Mouse (Mus musculus) hindbrain, embryonic 11.5 days (tissue): Measurements from ENCODE around the gene Mob2. TPM values are rescaled to one million over a fixed set of nuclear protein-coding genes. Genes with fewer than 3 reads are reported as not detected.

Experiments
- ATAC-seq: fragments of 200-750 bp; cut with Nextera tagmentation; 2 replicates; pipeline ENCODE4 v1.8.0; 2017; ENCODE audit warnings: mild to moderate bottlenecking, moderate TSS enrichment, moderate library complexity; ENCODE audit not compliant: low FRiP score
- DNase-seq: peaks from one replicate; pipeline ENCODE4 v3.0.0-alpha.2; 2015; ENCODE audit warnings: low spot score
- H3K27ac ChIP-seq: fragments of 300-500 bp; sonication (generic); 2 replicates; pipeline ENCODE4 v1.5.1; 2014; ENCODE audit warnings: mild to moderate bottlenecking, low read depth, low read length
- H3K27me3 ChIP-seq: fragments of 300-500 bp; sonication (generic); 2 replicates; pipeline ENCODE4 v1.6.1; 2014; ENCODE audit warnings: mild to moderate bottlenecking, low read length, moderate library complexity, mixed read lengths; ENCODE audit not compliant: control insufficient read depth, insufficient read depth
- H3K36me3 ChIP-seq: fragments of 300-500 bp; sonication (generic); 2 replicates; pipeline ENCODE4 v1.6.1; 2014; ENCODE audit warnings: mild to moderate bottlenecking, low read length, moderate library complexity, mixed read lengths; ENCODE audit not compliant: control insufficient read depth, insufficient read depth
- H3K4me1 ChIP-seq: fragments of 300-500 bp; sonication (generic); replicated peaks from 2 replicates; pipeline ENCODE4 v1.6.1; 2014; ENCODE audit warnings: low read length, mixed read lengths; ENCODE audit not compliant: control insufficient read depth, insufficient read depth
- H3K4me2 ChIP-seq: fragments of 300-500 bp; sonication (generic); replicated peaks from 2 replicates; pipeline ENCODE4 v1.6.1; 2014; ENCODE audit warnings: mild to moderate bottlenecking, low read depth, low read length
- H3K4me3 ChIP-seq: fragments of 300-500 bp; sonication (generic); 2 replicates; pipeline ENCODE4 v1.5.1; 2014; ENCODE audit warnings: low read depth, low read length
- H3K9ac ChIP-seq: fragments of 300-500 bp; sonication (generic); 2 replicates; pipeline ENCODE4 v1.6.1; 2014; ENCODE audit warnings: low read depth, low read length
- H3K9me3 ChIP-seq: fragments of 300-500 bp; sonication (generic); 2 replicates; pipeline ENCODE4 v1.6.1; 2016; ENCODE audit warnings: low read length; ENCODE audit not compliant: control insufficient read depth
- WGBS: fragments of 180-500 bp; shearing (Covaris S2); extraction: QIAGEN DNeasy Blood & Tissue Kit; methylation state at CpG from one replicate; pipeline ENCODE4 v1.1.7; 2014; 5-methylcytosine and 5-hydroxymethylcytosine counted together
- polyA plus RNA-seq: library from polyadenylated mRNA; unstranded; fragments of >200 nt; fragmentation: Nextera tagmentation; extraction: Ambion mirVana; gene quantifications from 2 replicates; pipeline ENCODE4 v1.2.1, GENCODE M21; 2014

The Mob2 gene
- polyA plus RNA-seq, 1 experiment from 2014 or later: 53.3 TPM

DNA sequence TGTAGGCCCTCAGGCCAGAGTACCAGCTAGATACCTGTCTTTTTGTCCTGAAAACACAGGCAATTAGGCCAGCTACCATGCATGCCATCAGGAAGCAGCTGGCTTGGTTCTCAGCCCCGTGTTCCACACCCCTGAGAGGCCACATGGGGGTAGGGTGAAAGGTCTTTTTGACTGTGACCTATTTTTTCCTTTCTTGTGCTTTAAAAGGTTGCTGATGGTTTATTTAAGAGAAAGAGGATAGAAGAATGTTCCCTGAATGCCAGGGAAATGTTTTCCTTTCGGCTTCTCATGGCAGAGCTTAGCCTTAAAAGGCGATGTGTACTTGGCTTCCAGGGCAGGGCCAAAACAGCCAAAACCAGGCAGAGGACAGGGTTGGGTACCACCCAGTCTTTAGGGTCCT lies 40.0 kb downstream of the Mob2 start:
- H3K27me3 ChIP-seq: no peaks in the 10 kb centered on the region
- no peak overlapping the region for H3K4me2 ChIP-seq
- H3K36me3 ChIP-seq: no peaks in the 10 kb centered on the region
- ATAC-seq (no peak), DNase-seq (no peak)
- no peak overlapping the region for H3K9ac ChIP-seq
- no peaks in the 10 kb centered on the region for H3K4me1 ChIP-seq
- H3K27ac ChIP-seq: no peak overlapping the region
- H3K4me3 ChIP-seq: no peak overlapping the region
- WGBS: 61% methylated on average over 3 of the region's 3 CpGs
- H3K9me3 ChIP-seq: no peaks in the 10 kb centered on the region

- Histone ChIP-seq H3K27ac (no peak overlapping the region), H3K27me3 (no peaks in the 10 kb centered on the region), H3K4me2 (no peak overlapping the region), H3K36me3 (no peaks in the 10 kb centered on the region), H3K4me3 (no peak overlapping the region), H3K9ac (no peak overlapping the region), H3K9me3 (no peaks in the 10 kb centered on the region), H3K4me1 (no peaks in the 10 kb centered on the region)
- ATAC-seq (no peak), DNase-seq (no peak)
- WGBS: 65% methylated on average over 2 of the region's 2 CpGs
Observed at GRCm38 (mm10) chr7:142019699-142020098, 41.2 kb downstream of the Mob2 start.

DNA sequence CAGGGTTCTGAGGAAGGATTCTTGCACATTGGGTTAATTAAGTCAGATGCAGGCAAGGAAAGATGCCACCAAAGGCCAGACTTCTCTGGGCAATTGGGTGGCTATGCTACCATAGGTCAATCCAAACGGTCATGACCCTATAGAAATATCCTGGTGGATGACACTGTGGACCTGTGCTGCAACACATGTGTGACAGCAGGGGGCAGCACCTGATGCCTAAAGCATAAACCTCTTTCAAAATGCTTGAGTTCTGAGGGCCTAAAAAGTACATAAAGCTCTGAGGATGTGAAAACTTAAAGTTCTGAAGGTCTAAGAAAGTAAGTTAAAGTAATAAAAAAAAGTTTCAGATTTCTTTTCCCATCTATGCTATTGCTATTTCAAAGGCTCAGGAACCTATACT lies 44.3 kb downstream of the Mob2 start:
- Histone ChIP-seq H3K27me3 (no peaks in the 10 kb centered on the region), H3K9me3 (no peaks in the 10 kb centered on the region), H3K36me3 (no peaks in the 10 kb centered on the region), H3K9ac (no peak overlapping the region), H3K4me1 (no peaks in the 10 kb centered on the region), H3K4me2 (no peak overlapping the region), H3K4me3 (no peak overlapping the region), H3K27ac (no peak overlapping the region)
- no peak for ATAC-seq
- peak; percentile 49 for DNase-seq
- WGBS: 62% methylated on average over 1 of the region's 1 CpGs

GRCm38 (mm10) chr7:142001597-142002340 lies 59.1 kb downstream of the Mob2 start:
- no peak overlapping the region for H3K4me3 ChIP-seq
- no peaks in the 10 kb centered on the region for H3K27me3 ChIP-seq
- 84% methylated on average over 19 of the region's 22 CpGs for WGBS
- no peak overlapping the region for H3K27ac ChIP-seq
- no peak overlapping the region for H3K9ac ChIP-seq
- H3K4me2 ChIP-seq: no peak overlapping the region
- peaks cover 11% of the 10 kb centered on the region for H3K36me3 ChIP-seq
- H3K9me3 ChIP-seq: no peaks in the 10 kb centered on the region
- DNase-seq: no peak
- no peaks in the 10 kb centered on the region for H3K4me1 ChIP-seq
- peak; percentile 17; the same call in 1 of the 2 replicates for ATAC-seq

- no peak overlapping the region for H3K4me2 ChIP-seq
- H3K9ac ChIP-seq: no peak overlapping the region
- DNase-seq (no peak), ATAC-seq (no peak)
- no peaks in the 10 kb centered on the region for H3K27me3 ChIP-seq
- H3K4me3 ChIP-seq: no peak overlapping the region
- no peaks in the 10 kb centered on the region for H3K9me3 ChIP-seq
- no peak overlapping the region for H3K27ac ChIP-seq
- H3K36me3 ChIP-seq: peaks cover 13% of the 10 kb centered on the region
- no peaks in the 10 kb centered on the region for H3K4me1 ChIP-seq
- 92% methylated on average over 3 of the region's 3 CpGs for WGBS
Observed at GRCm38 (mm10) chr7:142000661-142001060, 60.2 kb downstream of the Mob2 start.

DNA sequence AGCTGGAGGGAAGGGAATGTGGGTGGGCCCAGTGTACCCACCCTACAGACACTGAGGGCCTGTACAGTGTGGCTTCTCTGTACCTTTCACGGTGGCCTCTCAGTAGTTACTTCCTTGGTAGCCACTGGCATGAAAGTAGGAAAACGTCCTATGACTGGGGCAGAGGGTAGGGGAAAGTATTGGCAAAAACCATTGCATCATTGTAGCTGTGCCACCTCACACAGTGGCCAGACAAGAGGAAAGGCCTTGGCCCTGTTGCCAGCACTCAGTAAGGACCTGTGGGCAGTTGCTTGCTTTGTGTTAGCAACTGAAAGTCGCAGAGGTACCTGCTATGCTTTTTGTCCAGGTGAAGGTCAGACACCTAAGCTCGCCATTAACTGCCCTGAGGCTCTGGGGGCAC lies 66.7 kb downstream of the Mob2 start:
- Histone ChIP-seq H3K9me3 (no peaks in the 10 kb centered on the region), H3K27ac (no peak overlapping the region), H3K4me2 (no peak overlapping the region), H3K9ac (no peak overlapping the region), H3K4me3 (no peak overlapping the region), H3K4me1 (no peaks in the 10 kb centered on the region), H3K27me3 (no peaks in the 10 kb centered on the region), H3K36me3 (peaks cover 17% of the 10 kb centered on the region; the same call in 1 of the 2 replicates)
- WGBS: 90% methylated on average over 4 of the region's 4 CpGs
- DNase-seq (no peak), ATAC-seq (no peak)

- WGBS: 82% methylated on average over 2 of the region's 2 CpGs
Observed at GRCm38 (mm10) chr7:141991183-141991582, 69.7 kb downstream of the Mob2 start.

DNA sequence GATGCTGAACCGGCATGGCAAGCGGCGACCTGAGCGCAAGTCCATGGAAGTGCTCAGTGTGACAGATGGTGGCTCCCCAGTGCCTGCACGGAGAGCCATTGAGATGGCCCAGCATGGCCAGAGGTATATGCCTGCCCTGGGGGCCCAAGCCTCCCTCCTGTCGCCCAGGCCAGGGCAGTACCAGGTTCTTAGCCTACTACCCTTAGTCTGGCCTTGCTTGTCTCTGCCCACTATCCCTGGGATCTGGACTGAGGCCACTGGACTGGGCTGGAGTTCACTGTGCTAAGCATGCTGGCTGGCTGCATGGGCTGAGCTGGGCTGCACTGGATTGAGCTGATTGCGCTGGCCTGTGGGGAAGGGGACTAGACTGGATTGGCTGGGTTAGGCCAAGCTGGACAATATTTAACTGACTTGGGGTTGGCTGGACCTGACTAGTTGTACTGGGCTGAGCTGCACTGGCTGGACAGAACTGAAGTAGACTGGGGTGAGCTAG lies 72.5 kb downstream of the Mob2 start:
- Histone ChIP-seq H3K36me3 (peaks cover 14% of the 10 kb centered on the region), H3K9ac (no peak overlapping the region), H3K4me3 (no peak overlapping the region), H3K27me3 (no peaks in the 10 kb centered on the region), H3K4me2 (no peak overlapping the region), H3K4me1 (no peaks in the 10 kb centered on the region), H3K9me3 (no peaks in the 10 kb centered on the region), H3K27ac (no peak overlapping the region)
- 88% methylated on average over 7 of the region's 7 CpGs for WGBS
- DNase-seq: no peak
- no peak; the same call in 1 of the 2 replicates for ATAC-seq

More at GRCm38 (mm10) chr7:141991183-141991582, 69.7 kb downstream of the Mob2 start:
- Histone ChIP-seq H3K9me3 (no peaks in the 10 kb centered on the region), H3K36me3 (peaks cover 14% of the 10 kb centered on the region), H3K4me2 (no peak overlapping the region), H3K27me3 (no peaks in the 10 kb centered on the region), H3K4me1 (no peaks in the 10 kb centered on the region), H3K9ac (no peak overlapping the region), H3K27ac (no peak overlapping the region), H3K4me3 (no peak overlapping the region)
- ATAC-seq: no peak
- DNase-seq: no peak

GRCm38 (mm10) chr7:141981237-141981636 lies 79.6 kb downstream of the Mob2 start:
- Histone ChIP-seq H3K4me3 (no peak overlapping the region), H3K27me3 (no peaks in the 10 kb centered on the region), H3K36me3 (0 out of 2 replicates have a peak, but pooled peaks cover 4% of the 10 kb centered on the region), H3K4me2 (no peak overlapping the region), H3K4me1 (no peaks in the 10 kb centered on the region), H3K9ac (no peak overlapping the region), H3K27ac (no peak overlapping the region), H3K9me3 (no peaks in the 10 kb centered on the region)
- no peak for ATAC-seq
- no peak for DNase-seq
- WGBS: 92% methylated on average over 7 of the region's 7 CpGs
